Mouse (Mus musculus): ENCODE measurements around the gene Coasy. TPM values are rescaled to one million over a fixed set of nuclear protein-coding genes. Genes with fewer than 3 reads are reported as not detected.

Coasy gene
- polyA plus RNA-seq, 1 experiment from 2014 or later = 53.3 TPM

DNA sequence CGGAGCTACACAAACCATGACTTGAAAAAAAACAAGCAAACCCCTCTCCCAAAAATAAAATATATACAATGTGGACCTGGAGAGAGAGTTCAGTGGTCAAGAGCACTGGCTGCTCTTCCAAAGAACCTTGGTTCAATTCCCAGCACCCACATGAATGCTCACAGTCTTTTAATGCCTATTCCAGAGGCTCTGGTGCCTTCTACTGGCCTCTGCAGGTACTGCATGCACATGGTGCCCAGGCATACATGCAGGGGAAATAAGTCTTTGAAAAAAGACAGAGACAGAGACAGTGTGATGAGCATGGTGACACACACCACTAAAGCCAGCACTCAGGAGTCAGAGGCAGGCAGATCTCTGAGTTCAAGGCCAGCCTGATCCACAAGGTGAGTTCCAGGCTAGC is 28.4 kb upstream of the Coasy start:
- H3K27me3 ChIP-seq (ENCODE audit: poor library complexity, severe bottlenecking) = no peaks in the 10 kb centered on the region
- 94% methylated on average over 1 of the region's 1 CpGs for WGBS
- no peaks in the 10 kb centered on the region; the same call in 1 of the 2 replicates for H3K9me3 ChIP-seq
- peaks cover 89% of the 10 kb centered on the region for H3K36me3 ChIP-seq (replicated peaks)
- no peak overlapping the region for H3K4me3 ChIP-seq
- peaks cover 5% of the 10 kb centered on the region; the same call in 1 of the 2 replicates for H3K4me1 ChIP-seq
- no peak overlapping the region for H3K27ac ChIP-seq
- DNase-seq (ENCODE audit: extremely low spot score, low spot score) = no peak

DNA sequence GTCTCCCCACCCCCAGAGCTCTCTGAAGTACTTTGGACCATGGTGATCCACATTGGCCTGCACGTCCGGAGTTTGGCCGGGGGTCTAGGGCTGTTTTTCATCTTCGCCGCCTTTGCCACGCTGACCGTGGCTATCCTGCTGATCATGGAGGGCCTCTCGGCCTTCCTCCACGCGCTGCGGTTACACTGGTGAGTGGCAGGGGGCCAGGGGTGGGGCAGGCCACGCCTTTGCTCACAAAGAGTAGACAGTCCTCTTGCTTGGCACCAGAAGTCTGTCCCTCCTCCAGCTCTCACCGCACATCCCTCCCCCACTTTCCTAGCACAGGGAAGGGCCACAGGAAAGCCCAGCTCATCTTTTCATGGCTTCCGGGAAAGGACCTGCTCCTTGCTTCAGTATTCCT is 26.9 kb upstream of the Coasy start:
- Histone ChIP-seq H3K36me3 (replicated peaks) (peaks cover 85% of the 10 kb centered on the region), H3K27ac (no peak overlapping the region), H3K4me1 (peaks cover 5% of the 10 kb centered on the region; the same call in 1 of the 2 replicates), H3K9me3 (no peaks in the 10 kb centered on the region; the same call in 1 of the 2 replicates), H3K4me3 (no peak overlapping the region), H3K27me3 (ENCODE audit: poor library complexity, severe bottlenecking) (no peaks in the 10 kb centered on the region)
- DNase-seq (ENCODE audit: extremely low spot score, low spot score) = no peak
- WGBS = 88% methylated on average over 14 of the region's 14 CpGs

DNA sequence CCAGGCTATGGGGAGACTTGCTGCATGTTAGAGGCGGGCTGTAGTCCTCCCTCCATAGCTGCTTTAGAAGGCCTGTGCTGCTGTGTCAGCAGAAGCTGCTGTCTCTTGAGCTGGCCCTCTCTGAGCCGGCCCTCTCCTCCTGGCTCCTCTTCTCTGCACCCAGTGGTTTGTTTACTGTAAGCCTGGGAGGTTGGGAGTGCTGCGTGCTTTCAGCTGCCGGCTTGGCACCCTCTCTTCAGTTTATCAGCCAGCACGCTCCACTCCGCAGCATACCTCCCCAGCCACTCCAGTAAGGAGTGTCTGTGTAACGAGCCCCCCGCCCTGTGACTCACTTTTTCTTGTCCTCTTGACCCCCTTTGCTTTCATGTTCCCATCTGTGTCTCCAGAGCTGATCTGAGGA is 25.5 kb upstream of the Coasy start:
- WGBS = 65% methylated on average over 8 of the region's 8 CpGs
- DNase-seq (ENCODE audit: extremely low spot score, low spot score) = no peak

DNA sequence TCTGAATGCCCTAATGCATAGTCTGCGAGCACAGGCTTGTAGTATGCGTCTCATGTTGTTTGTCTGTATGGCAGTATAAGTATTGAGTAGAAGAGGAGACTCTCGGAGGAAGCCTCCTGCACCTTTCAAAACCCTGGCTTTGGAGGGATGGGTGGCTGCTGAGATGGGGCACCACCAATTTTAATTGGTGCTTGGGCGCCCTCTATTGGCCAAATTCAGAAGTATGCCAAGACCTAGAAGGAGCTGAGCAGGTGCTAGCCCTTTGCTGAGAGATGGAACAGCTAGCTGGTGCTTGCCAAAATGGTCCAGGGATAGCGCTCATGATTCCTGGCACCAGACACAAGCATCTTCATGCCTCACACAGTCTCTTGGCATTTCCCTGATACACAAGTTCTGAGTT is 24.5 kb upstream of the Coasy start:
- peak; percentile 78 for DNase-seq (ENCODE audit: extremely low spot score, low spot score)
- Histone ChIP-seq H3K27me3 (ENCODE audit: poor library complexity, severe bottlenecking) (no peaks in the 10 kb centered on the region), H3K27ac (no peak overlapping the region), H3K9me3 (no peaks in the 10 kb centered on the region; the same call in 1 of the 2 replicates), H3K36me3 (replicated peaks) (peaks cover 82% of the 10 kb centered on the region), H3K4me3 (no peak overlapping the region), H3K4me1 (peaks cover 12% of the 10 kb centered on the region)
- WGBS = 35% methylated on average over 5 of the region's 5 CpGs

More for the DNA sequence above, 25.5 kb upstream of the Coasy start:
- Histone ChIP-seq H3K9me3 (no peaks in the 10 kb centered on the region; the same call in 1 of the 2 replicates), H3K36me3 (replicated peaks) (peaks cover 81% of the 10 kb centered on the region), H3K4me3 (no peak overlapping the region), H3K27me3 (ENCODE audit: poor library complexity, severe bottlenecking) (no peaks in the 10 kb centered on the region), H3K27ac (no peak overlapping the region), H3K4me1 (peaks cover 5% of the 10 kb centered on the region; the same call in 1 of the 2 replicates)

DNA sequence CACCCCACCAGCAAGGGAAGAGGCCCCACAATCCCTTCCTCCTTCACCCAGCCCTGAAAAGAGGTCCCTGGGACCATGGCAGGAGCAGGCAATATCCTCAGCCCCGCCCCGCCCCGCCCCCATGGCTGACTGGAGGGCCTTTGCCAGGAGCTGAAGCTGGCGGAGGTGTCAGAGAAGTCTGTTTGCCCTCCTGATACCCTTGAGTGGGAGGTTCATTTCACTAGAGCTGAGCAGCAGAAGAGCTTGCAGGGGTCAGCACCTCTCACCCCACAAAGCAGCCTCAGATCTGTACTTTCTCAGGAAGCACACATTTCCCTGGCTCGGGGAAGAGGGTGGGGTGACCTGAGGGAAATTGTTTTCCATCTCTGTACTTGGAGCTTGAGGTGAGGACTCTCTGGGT is 23.6 kb upstream of the Coasy start:
- no peak for DNase-seq (ENCODE audit: extremely low spot score, low spot score)
- WGBS = 82% methylated on average over 5 of the region's 5 CpGs
- H3K9me3 ChIP-seq = no peaks in the 10 kb centered on the region
- no peaks in the 10 kb centered on the region for H3K27me3 ChIP-seq (ENCODE audit: poor library complexity, severe bottlenecking)
- H3K4me3 ChIP-seq = no peak overlapping the region
- H3K4me1 ChIP-seq = peaks cover 20% of the 10 kb centered on the region
- H3K36me3 ChIP-seq (replicated peaks) = peaks cover 78% of the 10 kb centered on the region
- 0 out of 2 replicates have a peak overlapping the region, but pooled peaks have one; percentile 4 for H3K27ac ChIP-seq

DNA sequence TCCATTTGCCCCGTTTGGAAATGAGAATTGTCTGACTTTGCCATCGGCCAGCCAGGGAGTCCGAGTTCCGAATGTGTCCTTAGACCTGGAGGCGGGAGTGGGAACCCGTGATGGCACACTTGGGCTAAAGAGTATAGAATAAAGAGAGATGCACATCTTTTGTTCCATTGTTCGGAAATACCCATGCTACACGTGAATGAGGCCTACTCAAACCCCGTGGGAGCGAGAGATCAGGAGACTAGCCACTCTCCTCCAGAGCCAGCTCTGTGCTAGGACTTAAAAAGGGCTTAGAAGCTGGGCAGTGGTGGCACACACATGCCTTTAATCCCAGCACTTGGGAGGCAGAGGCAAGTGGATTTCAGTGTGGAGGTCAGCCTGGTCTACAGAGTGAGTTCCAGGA is 22.9 kb upstream of the Coasy start:
- Histone ChIP-seq H3K27me3 (ENCODE audit: poor library complexity, severe bottlenecking) (no peaks in the 10 kb centered on the region), H3K36me3 (replicated peaks) (peaks cover 74% of the 10 kb centered on the region), H3K4me3 (no peak overlapping the region), H3K4me1 (peaks cover 27% of the 10 kb centered on the region), H3K9me3 (no peaks in the 10 kb centered on the region), H3K27ac (no peak overlapping the region)
- no peak for DNase-seq (ENCODE audit: extremely low spot score, low spot score)
- 82% methylated on average over 10 of the region's 10 CpGs for WGBS

DNA sequence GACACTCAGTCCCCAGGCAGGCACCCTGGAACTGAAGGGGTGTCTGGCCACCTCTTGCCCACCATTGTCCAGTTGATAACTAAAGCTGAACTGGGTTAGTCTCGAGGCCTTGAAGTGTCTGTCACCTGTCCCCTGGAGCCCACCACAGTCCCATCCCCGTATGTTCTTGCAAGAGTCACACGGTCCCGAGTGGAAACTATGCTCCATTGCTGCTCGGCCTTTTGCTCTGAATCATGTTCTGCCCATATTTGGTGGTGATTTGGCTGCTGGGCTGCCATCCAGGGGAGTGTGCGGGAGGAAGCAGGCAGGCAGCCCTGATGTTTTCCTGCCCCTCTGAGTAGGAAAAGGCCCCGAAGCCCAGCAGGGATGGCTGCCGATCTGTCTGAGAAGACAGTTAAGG is 22.2 kb upstream of the Coasy start:
- Histone ChIP-seq H3K27ac (no peak overlapping the region), H3K4me3 (no peak overlapping the region), H3K4me1 (peaks cover 27% of the 10 kb centered on the region), H3K36me3 (replicated peaks) (peaks cover 69% of the 10 kb centered on the region), H3K27me3 (ENCODE audit: poor library complexity, severe bottlenecking) (no peaks in the 10 kb centered on the region), H3K9me3 (no peaks in the 10 kb centered on the region)
- 89% methylated on average over 8 of the region's 8 CpGs for WGBS
- DNase-seq (ENCODE audit: extremely low spot score, low spot score) = no peak

DNA sequence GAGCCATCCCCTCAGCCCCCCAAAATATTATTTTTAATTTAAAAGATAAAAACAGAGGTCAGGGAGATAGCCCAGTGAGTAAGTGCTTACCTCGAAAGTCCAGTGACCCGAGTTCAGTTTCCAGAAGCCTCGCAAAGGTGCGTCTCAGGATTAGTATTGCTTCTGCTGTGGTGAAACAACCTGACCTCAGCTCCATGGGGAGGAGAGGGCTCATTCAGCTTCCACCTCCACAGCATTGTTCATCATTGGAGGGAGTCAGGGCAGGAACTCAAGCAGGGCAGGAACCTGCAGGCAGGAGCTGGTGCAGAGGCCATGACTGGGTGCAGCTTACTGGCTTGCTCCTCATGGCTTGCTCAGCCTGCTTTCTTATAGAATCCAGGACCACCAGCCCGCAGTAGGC is 21.3 kb upstream of the Coasy start:
- no peak for DNase-seq (ENCODE audit: extremely low spot score, low spot score)
- Histone ChIP-seq H3K4me3 (no peak overlapping the region), H3K4me1 (peaks cover 27% of the 10 kb centered on the region), H3K27ac (no peak overlapping the region), H3K27me3 (ENCODE audit: poor library complexity, severe bottlenecking) (peaks cover under 1% of the 10 kb centered on the region; the same call in 1 of the 2 replicates), H3K36me3 (replicated peaks) (peaks cover 59% of the 10 kb centered on the region), H3K9me3 (no peaks in the 10 kb centered on the region)
- WGBS = 91% methylated on average over 5 of the region's 5 CpGs

DNA sequence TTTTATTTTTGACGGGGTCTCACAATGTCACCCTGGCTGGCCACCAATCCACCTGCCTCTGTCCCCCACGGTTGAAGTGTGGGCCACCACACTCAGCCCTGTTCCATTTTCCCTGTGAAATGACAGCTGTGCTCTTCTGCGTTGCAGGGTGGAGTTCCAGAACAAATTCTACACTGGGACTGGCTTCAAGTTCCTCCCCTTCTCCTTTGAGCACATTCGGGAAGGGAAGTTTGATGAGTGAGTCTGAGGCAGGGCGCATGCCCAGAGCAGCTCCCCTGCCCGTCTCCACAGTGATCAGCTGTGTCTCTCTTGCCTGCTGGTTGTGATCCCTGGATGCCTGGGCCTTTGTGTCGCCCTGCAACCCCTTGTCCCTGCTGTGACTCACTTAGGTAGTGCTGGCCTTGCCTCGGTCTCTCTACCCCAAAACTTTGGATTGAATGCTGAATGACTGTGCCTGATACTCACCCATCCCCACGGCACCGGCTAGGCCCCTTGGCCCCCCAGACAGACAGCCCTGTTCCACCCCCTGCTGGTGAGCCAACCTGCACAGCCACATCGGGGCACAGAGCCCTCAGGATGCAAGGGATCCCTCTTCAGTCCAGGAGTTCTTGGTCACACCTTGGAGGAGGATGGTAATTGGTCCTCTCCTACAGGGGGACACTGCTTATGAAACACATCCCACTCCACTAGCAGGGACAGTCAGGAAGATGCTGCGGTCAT is 20.0 kb upstream of the Coasy start:
- 77% methylated on average over 12 of the region's 12 CpGs for WGBS
- H3K4me3 ChIP-seq = no peak overlapping the region
- H3K9me3 ChIP-seq = no peaks in the 10 kb centered on the region
- H3K27me3 ChIP-seq (ENCODE audit: poor library complexity, severe bottlenecking) = peaks cover 5% of the 10 kb centered on the region; the same call in 1 of the 2 replicates
- H3K36me3 ChIP-seq (replicated peaks) = peaks cover 48% of the 10 kb centered on the region
- H3K27ac ChIP-seq = no peak overlapping the region
- DNase-seq (ENCODE audit: extremely low spot score, low spot score) = no peak
- peaks cover 38% of the 10 kb centered on the region for H3K4me1 ChIP-seq

DNA sequence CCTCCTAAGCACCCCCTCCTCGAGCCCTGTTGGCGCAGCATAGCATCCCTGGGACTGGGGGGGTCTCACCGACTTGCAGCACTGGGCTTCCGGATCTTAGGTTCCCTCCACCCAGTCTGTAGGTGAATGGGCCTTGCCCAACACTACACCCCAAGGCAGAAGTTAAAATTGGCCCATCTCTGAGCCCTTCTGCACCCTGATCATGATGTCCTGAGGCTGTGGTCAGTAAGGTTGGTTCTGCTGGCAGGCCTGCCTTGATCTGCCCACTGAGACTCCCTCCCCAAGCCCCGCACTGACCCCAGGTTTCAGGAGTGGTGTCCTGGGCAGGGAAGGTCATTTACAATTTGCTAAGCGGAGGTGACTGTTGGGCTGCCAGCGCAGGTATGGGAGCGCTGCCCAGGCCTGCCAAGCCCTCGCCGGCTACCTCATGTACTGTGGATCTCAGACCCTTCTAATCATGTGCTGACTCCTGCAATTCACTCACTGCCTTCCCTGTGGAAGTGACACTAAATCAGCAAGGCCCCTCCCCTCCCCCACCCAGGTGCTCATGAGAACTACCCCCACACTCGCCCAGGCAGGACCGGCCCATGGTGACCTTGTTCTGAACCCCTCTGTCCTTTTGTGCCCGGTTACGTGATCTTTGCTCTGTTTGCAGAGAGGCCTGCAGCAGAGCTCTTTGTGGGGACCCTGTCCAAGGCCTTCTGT is 19.2 kb upstream of the Coasy start:
- Histone ChIP-seq H3K4me1 (peaks cover 39% of the 10 kb centered on the region), H3K36me3 (replicated peaks) (peaks cover 46% of the 10 kb centered on the region), H3K4me3 (no peak overlapping the region), H3K27ac (peak overlapping the region; percentile 70), H3K27me3 (ENCODE audit: poor library complexity, severe bottlenecking) (peaks cover 10% of the 10 kb centered on the region; the same call in 1 of the 2 replicates), H3K9me3 (no peaks in the 10 kb centered on the region)
- no peak for DNase-seq (ENCODE audit: extremely low spot score, low spot score)
- WGBS = 79% methylated on average over 14 of the region's 14 CpGs

DNA sequence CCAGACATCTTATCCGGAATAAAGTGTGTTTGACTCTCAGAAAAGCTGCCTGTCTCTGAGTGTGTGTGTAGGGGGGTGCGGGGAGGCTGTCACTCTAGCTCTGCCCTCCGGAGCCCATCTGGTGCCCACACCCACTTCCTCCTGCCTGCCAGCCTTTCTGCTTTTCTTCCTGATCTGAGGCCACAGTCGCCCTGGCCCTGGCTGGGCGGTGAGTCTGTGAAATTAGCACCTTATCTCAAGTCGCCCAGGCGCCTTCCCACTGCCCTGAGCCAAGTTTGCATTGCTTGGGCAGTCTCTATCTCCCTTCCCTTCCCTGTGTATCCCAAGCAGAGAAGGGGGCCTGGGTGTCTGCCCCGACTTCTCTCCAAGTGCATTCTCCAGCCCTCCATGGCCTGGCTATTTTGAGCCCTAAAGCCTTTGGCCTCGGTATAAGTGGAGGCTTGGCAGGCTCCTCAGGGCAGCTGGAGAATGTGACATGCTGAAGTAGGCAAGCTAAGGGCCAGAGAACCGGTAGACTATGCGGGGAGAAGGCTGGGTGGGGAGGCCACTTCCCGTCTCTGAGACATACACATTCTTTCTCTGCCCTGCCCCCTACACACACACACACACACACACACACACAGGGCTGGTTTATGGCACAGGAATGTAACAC is 18.6 kb upstream of the Coasy start:
- peaks cover 34% of the 10 kb centered on the region for H3K4me1 ChIP-seq
- peak overlapping the region; percentile 70 for H3K27ac ChIP-seq
- peaks cover 40% of the 10 kb centered on the region for H3K36me3 ChIP-seq (replicated peaks)
- no peak overlapping the region for H3K4me3 ChIP-seq
- WGBS = 71% methylated on average over 12 of the region's 12 CpGs
- H3K9me3 ChIP-seq = no peaks in the 10 kb centered on the region
- peaks cover 17% of the 10 kb centered on the region for H3K27me3 ChIP-seq (ENCODE audit: poor library complexity, severe bottlenecking)
- no peak for DNase-seq (ENCODE audit: extremely low spot score, low spot score)

DNA sequence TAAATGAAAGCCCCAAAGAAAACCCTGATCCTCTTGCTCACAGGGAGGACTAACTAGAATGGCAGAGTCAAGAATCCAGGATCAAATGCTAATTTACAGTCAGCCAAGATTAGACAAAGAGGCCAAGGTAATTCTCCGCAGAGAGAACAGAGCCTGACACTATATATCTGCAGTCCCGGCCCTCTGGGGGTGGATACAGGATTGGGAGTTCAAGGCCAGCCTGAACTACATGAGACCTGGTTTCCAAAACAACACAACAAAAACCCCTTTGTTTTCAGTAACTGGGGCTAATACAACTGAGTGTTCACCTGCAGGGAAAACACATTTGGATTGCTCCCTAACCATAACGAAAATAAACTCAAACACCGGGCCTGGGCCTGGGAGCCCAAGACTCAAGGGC is 17.9 kb upstream of the Coasy start:
- peaks cover 33% of the 10 kb centered on the region for H3K36me3 ChIP-seq (replicated peaks)
- H3K4me1 ChIP-seq = peaks cover 37% of the 10 kb centered on the region
- no peak for DNase-seq (ENCODE audit: extremely low spot score, low spot score)
- 84% methylated on average over 4 of the region's 4 CpGs for WGBS
- H3K27ac ChIP-seq = no peak overlapping the region
- peaks cover 23% of the 10 kb centered on the region for H3K27me3 ChIP-seq (ENCODE audit: poor library complexity, severe bottlenecking)
- no peak overlapping the region for H3K4me3 ChIP-seq
- no peaks in the 10 kb centered on the region for H3K9me3 ChIP-seq

DNA sequence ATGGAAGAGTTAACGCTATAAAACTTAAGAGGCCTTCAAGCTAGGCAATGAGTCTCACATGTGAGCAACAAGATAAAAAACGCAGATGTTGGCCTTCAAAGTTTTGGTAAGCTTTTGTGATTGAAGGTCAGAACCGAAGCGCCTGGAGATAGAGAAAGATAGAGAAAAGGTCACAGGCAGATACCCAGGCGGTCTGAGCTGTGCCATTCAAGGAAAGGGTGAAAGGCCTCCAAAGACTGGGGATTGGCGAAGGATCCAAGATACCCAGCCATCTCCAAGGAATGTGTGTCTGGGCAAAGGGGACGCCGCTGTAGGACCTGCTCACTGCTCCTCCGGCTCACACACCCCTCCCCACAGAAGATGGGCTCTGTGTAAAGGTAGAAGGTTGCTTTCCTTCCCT is 17.4 kb upstream of the Coasy start:
- peaks cover 23% of the 10 kb centered on the region for H3K27me3 ChIP-seq (ENCODE audit: poor library complexity, severe bottlenecking)
- H3K9me3 ChIP-seq = no peaks in the 10 kb centered on the region
- WGBS = 90% methylated on average over 9 of the region's 9 CpGs
- peaks cover 41% of the 10 kb centered on the region for H3K4me1 ChIP-seq
- no peak overlapping the region for H3K27ac ChIP-seq
- peaks cover 28% of the 10 kb centered on the region for H3K36me3 ChIP-seq (replicated peaks)
- no peak overlapping the region for H3K4me3 ChIP-seq
- no peak for DNase-seq (ENCODE audit: extremely low spot score, low spot score)
